Mouse (Mus musculus) heart, postnatal 36 days (tissue): ENCODE measurements around the gene Eif2b5. TPM values are rescaled to one million over a fixed set of nuclear protein-coding genes. Genes with fewer than 3 reads are reported as not detected.

Source experiments
- DNase-seq, 2 experiments: peaks; one replicate each; pipeline ENCODE4 v3.0.0; 2021 to 2022
- intact Hi-C: fragments of 180-260 bp; cut with DNase I; formaldehyde crosslinking; loops from one replicate; pipeline ENCODE4 v1.15.1; 2025
- total RNA-seq, 2 experiments: library from RNA; stranded (reverse); gene quantifications; 2 replicates each; pipeline ENCODE4 v1.2.3; 2021

Eif2b5 gene
- total RNA-seq, 2 experiments from 2014 or later, result 54.4 to 64.3 TPM

DNA sequence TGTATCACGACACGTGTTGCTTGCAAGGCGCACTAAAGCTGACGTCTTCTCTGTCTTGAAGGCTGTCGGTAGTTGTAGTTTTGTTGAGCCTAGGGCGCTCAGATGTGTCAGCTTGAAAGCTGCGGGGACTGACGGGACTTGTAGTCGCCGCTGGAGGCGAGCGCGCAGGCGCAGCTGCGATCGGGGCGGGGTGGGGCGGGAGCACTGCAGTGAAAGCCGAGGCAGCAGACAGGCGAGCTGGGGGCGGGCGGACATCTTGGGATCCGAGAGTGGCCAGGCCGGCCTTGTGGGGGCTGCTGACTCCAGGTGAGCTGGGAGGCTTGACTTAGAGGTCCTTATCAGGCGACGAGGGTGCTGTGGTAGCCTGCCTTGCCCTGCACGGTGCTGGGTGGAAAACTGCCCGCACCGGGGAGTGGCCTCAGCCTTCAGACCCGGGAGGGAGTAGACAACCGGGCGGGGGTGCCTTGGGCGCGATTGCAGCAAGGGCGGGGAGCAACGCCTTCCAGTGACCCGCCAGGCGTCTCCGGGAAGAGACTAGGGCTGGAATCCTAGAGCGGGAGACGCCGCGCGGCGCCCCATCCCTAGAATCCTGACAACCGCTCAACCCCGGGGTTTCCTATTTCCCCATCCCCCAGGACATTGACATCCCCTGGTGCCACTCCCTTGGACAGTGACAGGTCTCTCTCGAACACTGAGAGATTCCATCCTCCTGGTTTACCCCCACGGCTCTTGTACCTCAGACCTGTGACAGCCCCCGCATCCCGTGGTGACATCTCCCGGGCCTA is 36.9 kb downstream of the Eif2b5 start, which contains the start of gene Ap2m1:
Gene Ap2m1 (plus strand): TSS at position 183 of the 785 bp plus-strand sequence.
- intact Hi-C loops, result loop anchor here (1.0 to 5.0 kb wide), 3 partner anchors 18 to 137 kb away; partner anchors contain the start of gene Psmd2
- peak; percentile 89 to 92 for DNase-seq

DNA sequence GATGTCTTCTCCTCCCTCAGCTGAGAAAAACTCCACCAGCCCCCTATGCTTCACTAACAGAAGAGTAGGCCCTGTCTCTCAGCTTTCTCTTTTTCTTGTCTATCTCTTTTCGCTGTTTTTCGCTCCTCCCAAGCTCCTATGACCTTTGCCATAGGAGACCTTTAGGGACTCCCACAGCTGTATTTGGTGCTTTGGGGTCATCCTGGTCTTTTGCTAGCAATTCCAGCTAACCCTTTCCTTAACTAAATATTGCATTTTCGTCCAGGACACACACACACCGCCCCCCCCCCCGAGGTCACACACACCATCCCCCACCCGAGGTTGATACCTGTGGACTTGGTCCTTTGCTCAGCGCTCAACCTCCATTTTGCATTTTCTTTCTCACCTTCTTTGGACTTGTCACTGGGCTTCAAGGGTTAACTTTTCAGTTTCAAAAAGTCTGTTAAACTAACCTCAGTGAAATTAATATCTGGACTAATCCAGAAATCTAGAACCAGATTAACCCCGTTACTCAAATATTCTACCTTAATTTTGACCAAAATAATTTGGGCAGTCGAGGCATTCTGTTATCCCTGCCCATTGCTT is 37.6 kb downstream of the Eif2b5 start:
- intact Hi-C loops, result loop anchor here (1.0 to 5.0 kb wide), 3 partner anchors 19 to 136 kb away; partner anchors contain the start of gene Psmd2
- no peak for DNase-seq

GRCm38 (mm10) chr16:20537071-20537471 is 38.5 kb downstream of the Eif2b5 start:
- intact Hi-C loops, result loop anchor here (5.0 kb wide), 2 partner anchors 115 to 135 kb away; partner anchors contain the start of gene Psmd2

DNA sequence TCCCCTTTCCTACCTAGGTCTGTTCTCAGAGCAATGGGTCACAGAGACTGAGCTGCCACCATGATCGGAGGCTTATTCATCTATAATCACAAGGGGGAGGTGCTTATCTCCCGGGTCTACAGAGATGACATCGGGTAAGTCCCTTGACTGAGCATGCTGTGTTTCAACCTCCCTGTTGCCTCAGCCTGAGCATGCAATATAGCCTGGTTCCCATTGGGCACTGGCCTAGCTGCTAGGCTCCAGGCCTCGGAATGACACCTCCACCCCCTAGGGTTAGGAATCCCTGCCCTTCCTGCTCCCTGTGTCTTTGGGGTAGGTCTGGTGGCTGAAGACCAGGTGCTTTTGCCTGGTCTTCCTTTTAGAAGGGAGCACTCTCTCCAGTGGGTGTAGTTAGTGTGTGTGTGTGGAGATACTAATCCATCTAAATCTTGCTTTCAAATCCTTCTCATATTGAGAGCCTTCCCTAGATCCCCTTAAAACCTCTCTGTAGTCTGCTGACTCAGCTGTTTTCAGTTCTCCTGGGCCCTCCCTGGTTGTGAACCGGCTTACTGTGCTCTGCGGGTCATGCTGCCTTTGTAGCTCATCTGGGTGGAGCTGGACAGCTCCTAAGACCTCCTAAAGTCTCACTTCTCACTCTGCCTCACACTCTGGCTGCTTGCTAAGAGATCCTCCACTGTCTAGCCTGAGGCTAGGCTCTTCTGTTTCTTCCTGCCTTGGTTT is 39.1 kb downstream of the Eif2b5 start:
- DNase-seq, result no peak
- intact Hi-C loops, result loop anchor here (5.0 kb wide), 2 partner anchors 115 to 135 kb away; partner anchors contain the start of gene Psmd2

More at GRCm38 (mm10) chr16:20537071-20537471, 38.5 kb downstream of the Eif2b5 start:
- peak in 1 of 2 experiments; percentile 14 for DNase-seq

GRCm38 (mm10) chr16:20539649-20540048 is 41.0 kb downstream of the Eif2b5 start:
- no peak for DNase-seq
- intact Hi-C loops, result loop anchor here (1.0 to 5.0 kb wide), 3 partner anchors 8 to 133 kb away; partner anchors contain the start of gene Psmd2

- intact Hi-C loops, result no loop called here
- no peak for DNase-seq
Observed at GRCm38 (mm10) chr16:20540438-20540837, 41.8 kb downstream of the Eif2b5 start.

- intact Hi-C loops, result loop anchor here (5.0 kb wide), 2 partner anchors 48 to 118 kb away; partner anchors contain the start of genes Abcc5 and Eif2b5
- no peak for DNase-seq
Observed at GRCm38 (mm10) chr16:20545696-20546095, 47.1 kb downstream of the Eif2b5 start.

DNA sequence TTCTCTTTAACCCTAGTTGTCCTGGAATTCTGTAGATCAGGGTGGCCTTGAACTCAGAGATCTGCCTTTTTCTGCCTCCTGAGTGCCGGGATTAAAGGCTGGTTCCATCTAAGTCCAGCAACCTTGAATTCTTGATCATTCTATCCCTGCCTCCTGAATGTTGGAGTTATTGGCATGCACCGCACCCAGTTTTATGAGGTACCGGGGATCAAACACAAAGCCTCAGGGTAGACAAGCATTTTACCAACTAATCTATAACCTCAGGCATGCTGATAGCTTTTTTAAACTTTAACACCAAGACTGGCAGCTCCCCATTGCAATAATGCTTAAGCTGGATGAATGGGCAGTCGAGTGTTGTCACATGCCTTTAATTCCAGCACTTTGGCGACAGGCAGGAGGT is 48.8 kb downstream of the Eif2b5 start:
- intact Hi-C loops, result loop anchor here (1.0 to 5.0 kb wide), 3 partner anchors 8 to 120 kb away; partner anchors contain the start of genes Abcc5 and Eif2b5
- DNase-seq, result no peak

GRCm38 (mm10) chr16:20548096-20548948 is 49.7 kb downstream of the Eif2b5 start, which contains the start of gene Abcf3:
Gene Abcf3 (plus strand): TSS chr16:20548577.
- intact Hi-C loops, result loop anchor here (2.0 to 5.0 kb wide), 4 partner anchors 30 to 121 kb away; partner anchors contain the start of genes Abcc5, Alg3, Eef1akmt4 and Eif2b5
- DNase-seq, result peak; percentile 95

DNA sequence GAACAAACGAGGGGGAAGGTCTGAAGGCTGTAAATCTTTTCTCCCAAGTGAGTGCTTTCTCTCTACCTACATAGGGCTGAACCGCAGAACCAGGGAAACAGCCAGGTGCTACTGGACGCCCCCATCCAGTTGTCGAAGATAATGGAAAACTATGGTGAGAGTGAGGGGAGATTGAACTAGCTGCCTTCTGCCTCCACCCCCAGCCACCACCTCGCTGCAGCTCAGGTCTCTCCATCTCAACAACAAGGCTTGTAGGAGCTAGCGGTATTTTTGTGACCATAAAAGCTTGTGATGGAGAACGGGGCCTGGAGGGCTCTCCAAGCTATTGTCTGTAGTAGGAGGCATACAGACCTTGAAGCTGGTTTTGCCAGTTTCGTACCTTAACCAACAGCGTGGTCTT is 50.5 kb downstream of the Eif2b5 start:
- DNase-seq, result no peak
- intact Hi-C loops, result loop anchor here (2.0 to 5.0 kb wide), 4 partner anchors 30 to 122 kb away; partner anchors contain the start of genes Abcc5, Alg3, Eef1akmt4 and Eif2b5

- no peak for DNase-seq
- intact Hi-C loops, result no loop called here
Observed at GRCm38 (mm10) chr16:20551691-20552090, 53.1 kb downstream of the Eif2b5 start.

GRCm38 (mm10) chr16:20552594-20552993 is 54.0 kb downstream of the Eif2b5 start:
- intact Hi-C loops, result no loop called here
- DNase-seq, result no peak

GRCm38 (mm10) chr16:20555000-20555399 is 56.4 kb downstream of the Eif2b5 start:
- DNase-seq, result no peak
- intact Hi-C loops, result no loop called here

- no peak for DNase-seq
- intact Hi-C loops, result no loop called here
Observed at GRCm38 (mm10) chr16:20557381-20557780, 58.8 kb downstream of the Eif2b5 start.

Other genes with a start within 250 kb of the Eif2b5 start
- gene Parl, start 196.4 kb upstream of the Eif2b5 start, total RNA-seq, result 10 to 100 TPM; 85.2 to 87.5 TPM
- gene Cyp2ab1, start 173.4 kb upstream of the Eif2b5 start, total RNA-seq, result 1 to 10 TPM in 1 of 2 experiments, under 1 TPM in 1; 0.89 to 1.6 TPM
- gene Abcc5, start 72.4 kb upstream of the Eif2b5 start, total RNA-seq, result 10 to 100 TPM; 32.2 to 34.5 TPM
- 10 to 100 TPM; 44.9 to 47.2 TPM for gene Dvl3, start 18.2 kb downstream of the Eif2b5 start, total RNA-seq
- gene Ap2m1, start 36.7 kb downstream of the Eif2b5 start, total RNA-seq, result 100 to 1,000 TPM; 210 to 214 TPM
- gene Abcf3, start 49.8 kb downstream of the Eif2b5 start, total RNA-seq, result 10 to 100 TPM; 62.6 to 65.9 TPM
- gene Vwa5b2, start 90.7 kb downstream of the Eif2b5 start, total RNA-seq, result under 1 TPM in 1 of 2 experiments, not detected in 1; 0.05 TPM
- 1 to 10 TPM; 6.4 to 8.0 TPM for gene Eef1akmt4, start 112.8 kb downstream of the Eif2b5 start, total RNA-seq
- not detected for gene Gm49333, start 112.8 kb downstream of the Eif2b5 start, total RNA-seq
- 1 to 10 TPM; 8.7 to 8.8 TPM for gene Alg3, start 112.9 kb downstream of the Eif2b5 start, total RNA-seq
- gene Camk2n2, start 122.5 kb downstream of the Eif2b5 start, total RNA-seq, result 1 to 10 TPM; 1.1 to 1.2 TPM
- 1 to 10 TPM in 1 of 2 experiments, under 1 TPM in 1; 0.41 to 1.2 TPM for gene Ece2, start 131.0 kb downstream of the Eif2b5 start, total RNA-seq
- gene Psmd2, start 152.8 kb downstream of the Eif2b5 start, total RNA-seq, result 100 to 1,000 TPM; 214 to 216 TPM
- 100 to 1,000 TPM; 388 to 434 TPM for gene Eif4g1, start 169.5 kb downstream of the Eif2b5 start, total RNA-seq
- gene Fam131a, start 194.4 kb downstream of the Eif2b5 start, total RNA-seq, result 10 to 100 TPM; 27.9 to 30.2 TPM
- gene Polr2h, start 218.8 kb downstream of the Eif2b5 start, total RNA-seq, result 10 to 100 TPM; 10.5 to 12.4 TPM
- 1 to 10 TPM; 2.3 to 2.6 TPM for gene Clcn2, start 218.9 kb downstream of the Eif2b5 start, total RNA-seq
- gene Chrd, start 234.3 kb downstream of the Eif2b5 start, total RNA-seq, result 1 to 10 TPM; 2.1 to 2.5 TPM
- under 1 TPM in 1 of 2 experiments, not detected in 1; 0.25 TPM for gene Thpo, start 235.7 kb downstream of the Eif2b5 start, total RNA-seq